Mouse (Mus musculus): Measurements from ENCODE around the gene Rchy1. TPM values are rescaled to one million over a fixed set of nuclear protein-coding genes. Genes with fewer than 3 reads are reported as not detected.
A peak's percentile ranks its signal among the peaks of the same experiment; 100 is the strongest.

The Rchy1 gene
- total RNA-seq (2021), result 10 to 100 TPM; 48.0 to 66.3 TPM
- long read RNA-seq, experiment 1, transcript Rchy1-201 (9 exons, 1,967 nt), result major isoform, 33 of 43 reads
- long read RNA-seq, experiment 1, transcript Rchy1-205 (1 exons, 1,046 nt), result minor isoform, 5 of 43 reads
- long read RNA-seq, experiment 1, partial matches to known transcripts, result 0 of 43 reads
- long read RNA-seq, experiment 1, other reads (novel, unspliced or antisense), result 5 of 43 reads
- long read RNA-seq, experiment 2, transcript Rchy1-201 (9 exons, 1,967 nt), result major isoform, 132 of 149 reads
- long read RNA-seq, experiment 2, partial matches to known transcripts, result 7 of 149 reads
- long read RNA-seq, experiment 2, other reads (novel, unspliced or antisense), result 6 of 149 reads

DNA sequence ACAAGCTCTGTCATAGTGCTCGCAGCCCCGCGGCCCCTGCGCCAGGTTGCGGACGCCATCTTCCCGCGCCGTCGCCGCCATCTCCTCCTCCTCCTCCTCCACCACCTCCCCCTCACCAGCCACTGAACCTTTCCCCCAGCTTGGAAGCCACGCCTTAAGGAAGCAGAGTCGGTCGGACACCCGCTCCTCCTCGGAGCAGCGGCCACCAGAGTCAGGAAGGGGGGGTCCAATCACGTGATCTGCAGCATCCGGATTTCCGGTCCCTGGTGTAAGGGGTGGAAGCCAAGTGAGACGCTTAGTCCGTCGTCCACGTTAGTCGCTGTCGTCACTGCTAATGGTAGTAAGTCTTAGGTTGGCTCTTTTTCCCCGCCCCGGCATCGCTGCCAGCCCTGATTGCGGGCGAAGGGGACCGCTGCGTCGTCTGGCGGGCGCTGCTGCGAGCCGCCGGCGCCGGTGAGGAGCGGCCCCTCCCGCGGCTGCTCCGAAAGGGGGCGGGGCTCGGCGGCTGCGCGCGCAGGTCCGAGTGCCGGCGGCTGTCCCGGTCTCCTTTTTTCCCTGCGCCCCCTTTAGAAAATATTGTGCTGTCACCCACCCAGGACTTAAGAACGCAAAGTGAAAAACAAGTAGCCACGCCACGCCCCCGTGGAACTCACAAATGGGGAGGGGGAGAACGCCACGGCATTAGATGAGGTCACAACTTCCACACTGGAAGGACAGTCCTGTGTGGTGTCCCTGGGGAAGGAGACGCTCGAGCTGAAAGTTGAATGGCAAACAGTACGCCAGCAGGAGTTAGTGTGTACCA lies at the start of gene Rchy1:
Gene Rchy1, minus strand, starts transcription at position 430 of the 802 bp plus-strand sequence.
- DNase-seq (ENCODE audit: low spot score in 2 of 2), result peak; percentile 92 to 93

GRCm38 (mm10) chr5:92011756-92012155 lies 48.9 kb upstream of the Rchy1 start:
- no peak for DNase-seq (ENCODE audit: low spot score in 2 of 2)

DNA sequence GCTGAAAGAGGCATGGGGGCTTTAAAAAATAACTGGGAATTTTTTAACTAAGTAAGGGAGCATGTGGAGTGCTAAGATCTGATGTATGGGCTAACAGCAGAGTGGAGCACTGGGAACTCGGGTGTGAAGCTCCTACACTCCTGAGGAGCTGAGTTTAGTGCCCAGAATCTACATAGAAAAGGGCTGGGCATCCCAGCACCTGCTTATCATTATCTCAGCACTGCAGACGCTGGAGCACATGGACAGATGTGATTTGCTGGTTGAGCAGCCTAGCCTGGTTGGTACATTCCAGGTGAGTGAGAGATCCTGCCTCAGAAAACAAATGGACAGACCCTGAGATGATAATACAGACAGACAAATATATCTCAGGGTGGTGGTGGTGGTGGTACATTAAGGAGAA lies 47.0 kb upstream of the Rchy1 start:
- no peak for DNase-seq (ENCODE audit: low spot score in 2 of 2)

GRCm38 (mm10) chr5:92003011-92003410 lies 40.1 kb upstream of the Rchy1 start:
- DNase-seq (ENCODE audit: low spot score in 2 of 2), result no peak

- DNase-seq (ENCODE audit: low spot score in 2 of 2), result no peak
These were observed 37.9 kb upstream of the Rchy1 start for GRCm38 (mm10) chr5:92000770-92001169.

GRCm38 (mm10) chr5:91994546-91994945 lies 31.7 kb upstream of the Rchy1 start:
- peak; percentile 2 to 28 for DNase-seq (ENCODE audit: low spot score in 2 of 2)

- no peak for DNase-seq (ENCODE audit: low spot score in 2 of 2)
These were observed 30.2 kb upstream of the Rchy1 start for GRCm38 (mm10) chr5:91993061-91993460.

DNA sequence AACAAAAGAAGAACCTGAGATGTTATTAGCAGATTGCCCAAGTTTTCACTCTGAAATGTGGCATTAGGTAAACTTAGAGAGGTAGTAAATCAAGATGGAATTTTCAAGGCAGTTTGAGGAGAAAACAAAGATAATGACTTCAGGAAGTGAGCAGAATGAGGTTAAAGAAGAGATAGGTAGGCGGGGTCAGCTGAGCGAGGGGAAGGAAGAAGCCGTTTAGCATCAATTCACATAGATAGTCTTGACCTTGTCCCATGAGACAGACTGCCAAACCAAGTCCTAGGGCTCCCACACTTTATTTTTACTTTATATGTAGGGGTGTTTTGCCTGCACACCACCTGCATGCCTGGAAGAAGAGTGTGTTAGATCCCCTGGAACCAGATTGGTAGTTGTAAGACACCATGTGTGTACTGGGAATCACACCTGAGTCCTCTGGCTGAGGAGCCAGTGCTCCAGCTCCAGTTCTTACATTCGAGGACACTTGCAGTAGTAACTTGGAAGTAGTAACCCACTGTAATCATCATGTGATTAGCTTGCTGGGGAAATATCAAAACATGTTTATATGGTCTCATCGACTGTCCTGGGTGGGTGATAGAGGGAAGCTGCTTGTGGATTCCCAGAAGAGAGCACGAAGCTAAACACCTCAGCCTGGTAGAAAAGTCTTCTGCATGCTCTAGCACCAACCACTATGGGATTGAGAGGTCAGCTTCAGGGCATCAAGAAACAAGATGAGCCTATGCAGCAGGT lies 28.5 kb upstream of the Rchy1 start:
- DNase-seq (ENCODE audit: low spot score in 2 of 2), result no peak

DNA sequence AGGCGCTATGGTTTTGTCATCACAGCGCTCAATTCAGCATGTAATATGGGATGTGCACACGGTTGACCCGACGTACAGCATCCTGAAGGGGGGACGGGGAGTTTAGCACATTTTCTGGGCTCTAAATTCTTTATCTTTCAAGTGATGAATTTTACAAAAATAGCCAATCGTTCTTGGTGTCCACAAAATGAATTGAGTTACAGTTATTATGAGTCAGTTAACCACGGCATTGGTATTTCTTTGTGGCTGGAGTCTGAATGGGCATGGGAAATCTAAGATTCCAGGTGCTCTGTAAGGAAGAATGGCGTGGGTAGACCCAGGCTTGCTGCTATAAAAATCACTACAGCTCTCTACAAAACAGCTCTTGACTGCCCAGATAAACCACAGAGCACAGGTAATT lies 26.4 kb upstream of the Rchy1 start:
- no peak for DNase-seq (ENCODE audit: low spot score in 2 of 2)

DNA sequence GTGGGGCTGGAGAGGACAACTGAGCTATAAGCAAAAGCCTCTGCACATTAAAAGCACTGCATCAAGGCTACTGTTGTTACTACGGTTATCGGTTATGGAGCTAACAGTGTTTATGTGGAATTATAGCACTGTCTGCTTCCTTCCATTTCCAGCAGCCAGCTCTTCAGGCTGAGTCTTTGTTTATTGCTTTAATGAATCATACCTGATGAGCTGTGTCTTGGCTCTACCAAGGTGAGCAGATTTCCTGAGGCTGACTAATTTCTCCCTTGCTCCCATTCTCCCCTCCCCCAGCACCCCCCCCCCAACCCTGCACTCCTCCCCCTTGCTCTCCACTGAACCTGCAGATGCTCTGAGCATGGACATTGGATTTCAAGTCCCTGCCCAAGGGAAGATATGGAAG lies 24.9 kb upstream of the Rchy1 start:
- DNase-seq (ENCODE audit: low spot score in 2 of 2), result no peak

DNA sequence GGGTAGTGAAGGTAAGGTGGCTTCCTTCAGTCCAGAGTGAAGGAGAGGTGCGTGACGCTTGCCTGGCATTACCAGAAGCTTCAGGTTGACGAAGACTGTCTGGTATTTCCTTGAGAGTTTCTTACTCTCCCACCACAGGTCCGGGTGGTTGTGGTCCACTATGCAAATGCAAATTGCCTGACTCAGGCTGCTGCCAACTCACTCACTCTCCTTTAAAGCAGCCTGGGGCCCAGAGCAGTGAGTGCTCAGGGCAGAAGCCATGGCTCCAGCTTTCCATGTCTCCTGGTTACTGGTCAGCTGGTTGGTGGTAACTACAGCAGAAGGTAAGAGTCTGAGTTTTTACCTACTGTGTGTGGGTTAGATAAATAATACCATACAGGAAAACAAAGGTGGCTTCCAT lies 24.4 kb upstream of the Rchy1 start, which contains the start of gene Odaph:
Gene Odaph, plus strand, starts transcription at position 240 of the 400 bp plus-strand sequence.
- no peak for DNase-seq (ENCODE audit: low spot score in 2 of 2)

GRCm38 (mm10) chr5:91985721-91986120 lies 22.9 kb upstream of the Rchy1 start:
- no peak for DNase-seq (ENCODE audit: low spot score in 2 of 2)

DNA sequence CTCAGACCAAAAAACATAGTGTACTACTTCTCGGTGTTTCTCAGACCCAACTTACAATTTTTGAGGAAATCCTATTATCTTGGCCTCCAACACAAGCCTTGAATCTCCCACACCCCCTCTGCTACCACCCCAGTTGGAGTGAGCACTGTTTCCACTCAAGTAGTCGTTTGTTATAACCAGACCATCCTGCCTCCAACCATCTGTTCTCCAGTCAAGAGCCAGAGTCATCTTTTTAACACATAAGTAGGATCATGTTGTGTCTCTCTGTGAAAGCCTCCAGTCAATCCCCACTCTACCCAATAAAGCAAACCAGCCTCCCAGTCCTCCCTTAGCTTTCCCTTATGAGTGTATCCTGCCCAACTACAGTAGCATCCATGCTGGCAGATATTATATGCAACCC lies 20.6 kb upstream of the Rchy1 start:
- no peak for DNase-seq (ENCODE audit: low spot score in 2 of 2)

DNA sequence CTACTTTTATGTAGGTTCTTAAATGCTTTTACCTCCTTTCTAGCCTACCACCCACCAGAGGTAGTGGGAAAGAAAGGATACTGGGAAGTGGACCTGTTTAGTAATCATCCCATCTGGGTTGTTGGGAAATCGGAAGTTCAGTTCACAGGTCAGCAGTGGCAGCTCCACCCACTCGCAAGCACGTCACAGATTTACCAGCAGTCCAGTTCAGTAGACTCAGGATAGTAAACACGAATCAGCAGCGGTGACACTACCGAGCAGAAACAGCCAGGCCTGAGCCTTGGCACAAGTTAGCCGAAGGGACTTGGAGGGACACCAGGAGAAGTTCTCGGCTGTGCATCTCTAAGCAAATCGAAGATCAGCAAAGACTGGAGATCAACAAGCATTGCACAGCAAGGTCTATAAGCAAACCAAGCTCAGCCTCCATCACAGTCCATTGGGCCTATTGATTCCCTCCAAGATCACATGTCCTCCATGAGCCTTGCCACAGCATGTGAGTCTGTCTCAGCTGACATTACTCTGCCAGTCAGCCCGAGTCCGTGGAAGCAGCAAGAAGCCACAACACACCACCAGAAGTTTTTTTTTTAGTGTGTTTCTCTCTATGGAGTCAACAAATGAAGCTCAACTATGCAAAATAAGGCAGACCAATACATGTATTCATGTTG lies 18.4 kb upstream of the Rchy1 start:
- no peak for DNase-seq (ENCODE audit: low spot score in 2 of 2)

DNA sequence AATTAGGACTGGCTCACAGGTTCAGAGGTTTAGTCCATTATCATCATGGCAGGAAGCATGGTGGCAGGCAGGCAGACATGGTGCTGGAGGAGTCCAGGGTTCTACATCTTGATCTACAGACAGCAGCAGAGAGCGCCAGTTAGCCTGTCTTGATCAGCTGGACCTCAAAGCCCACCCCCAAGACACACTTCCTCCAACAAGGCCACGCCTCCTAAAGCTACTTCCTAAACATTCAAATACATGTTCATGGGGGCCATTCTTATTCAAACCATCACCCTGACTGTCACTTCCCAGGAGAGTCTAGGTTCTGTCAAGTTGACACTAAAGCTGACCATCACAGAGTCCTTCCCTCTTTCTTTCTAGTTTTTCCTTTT lies 14.5 kb upstream of the Rchy1 start:
- DNase-seq (ENCODE audit: low spot score in 2 of 2), result no peak

DNA sequence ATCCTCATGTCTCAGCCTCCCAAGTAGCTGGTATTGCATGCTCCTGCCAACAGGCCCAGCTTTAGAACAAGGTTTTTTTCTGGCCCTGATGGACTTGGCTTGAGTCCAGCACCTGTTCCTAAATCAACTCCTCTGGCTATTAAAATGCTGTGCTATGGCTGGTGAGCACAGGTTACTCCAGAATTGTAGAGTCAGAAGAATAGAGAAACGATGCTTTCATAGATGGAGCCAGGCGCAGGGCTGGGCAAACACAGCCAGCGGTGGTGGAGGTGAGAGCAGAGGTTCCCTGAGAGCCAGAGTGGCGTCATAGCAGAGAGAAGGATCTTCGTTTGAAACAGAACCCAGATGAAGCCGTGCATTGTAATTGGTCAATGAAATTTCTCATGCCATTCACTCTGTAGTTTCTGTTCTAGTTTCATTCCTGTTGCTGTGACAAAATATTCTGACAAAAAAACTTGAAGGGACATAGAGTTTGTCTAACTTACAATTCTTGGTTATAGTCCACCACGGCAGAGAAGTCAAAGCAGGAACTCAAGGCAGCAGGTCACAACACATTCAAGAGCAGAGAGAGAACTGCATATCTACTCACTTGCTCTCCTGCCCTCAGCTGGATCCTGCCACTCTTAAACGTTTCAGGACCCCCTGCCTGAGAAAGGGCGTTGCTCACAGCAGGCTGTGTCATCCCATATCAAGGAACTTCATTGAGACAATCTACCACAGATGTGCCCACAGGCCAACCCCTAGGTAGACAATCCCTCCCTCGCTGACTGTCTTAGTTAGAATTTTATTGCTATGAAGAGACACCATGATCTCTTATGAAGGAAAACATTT lies 13.9 kb upstream of the Rchy1 start:
- no peak for DNase-seq (ENCODE audit: low spot score in 2 of 2)

DNA sequence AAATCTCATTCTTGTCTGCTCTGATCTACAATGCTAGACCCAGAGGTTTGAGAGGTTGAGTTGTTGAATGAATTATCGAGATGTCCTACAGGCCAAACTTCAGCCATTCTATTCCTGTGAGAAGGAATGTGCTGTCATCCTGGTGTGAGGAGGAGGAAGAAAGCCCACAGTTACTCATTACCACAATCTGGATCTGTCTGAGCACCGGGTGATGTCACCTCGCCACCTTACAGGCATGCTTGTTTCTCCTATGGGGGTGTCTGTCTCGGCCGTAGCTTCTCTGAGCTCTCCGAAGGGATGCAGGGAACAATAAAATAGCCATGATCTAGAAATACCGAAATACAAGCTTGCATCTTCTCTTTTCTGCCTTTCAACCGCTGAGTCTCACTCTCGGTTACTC lies 12.9 kb upstream of the Rchy1 start:
- DNase-seq (ENCODE audit: low spot score in 2 of 2), result no peak

- no peak for DNase-seq (ENCODE audit: low spot score in 2 of 2)
These were observed 11.1 kb upstream of the Rchy1 start for GRCm38 (mm10) chr5:91974002-91974401.

DNA sequence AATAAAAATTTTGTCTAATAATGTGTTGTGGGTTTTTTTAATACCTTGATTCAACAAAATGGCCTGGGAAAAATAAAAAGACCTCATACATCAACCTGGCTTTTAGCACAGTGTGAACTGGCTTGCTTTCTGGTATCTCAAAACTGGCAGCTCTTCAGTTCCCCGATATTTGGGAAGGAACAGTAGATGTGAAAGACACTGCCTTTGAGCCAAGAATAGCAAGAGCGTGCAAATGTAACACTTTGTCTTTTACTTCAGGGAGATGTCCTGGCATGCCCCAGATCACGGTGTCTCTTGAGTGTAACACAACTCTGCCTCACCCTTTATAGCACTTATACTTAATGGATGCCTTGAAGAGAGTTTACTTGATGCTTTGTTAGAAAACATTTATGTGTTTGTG lies 9.2 kb upstream of the Rchy1 start:
- DNase-seq (ENCODE audit: low spot score in 2 of 2), result no peak

DNA sequence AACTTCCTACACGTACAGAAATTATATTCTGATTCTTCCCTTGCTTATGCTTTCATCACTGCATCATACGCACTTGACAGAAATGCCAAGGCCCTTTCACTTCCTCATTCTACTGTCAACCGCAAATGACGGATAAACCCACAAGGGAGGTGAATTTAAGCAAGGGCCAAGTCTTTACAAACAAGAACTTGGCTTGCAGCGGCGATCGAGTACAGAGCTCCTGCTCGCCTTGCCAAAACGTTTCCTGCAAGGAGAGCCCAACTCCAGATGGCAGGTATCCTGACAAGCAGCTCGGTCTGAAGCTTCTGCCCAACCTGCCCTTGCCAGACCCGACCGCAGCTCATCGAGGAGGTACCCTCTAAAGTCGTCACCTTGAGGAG lies 619 bp downstream of the Rchy1 start:
- no peak for DNase-seq (ENCODE audit: low spot score in 2 of 2)

Data from adrenal gland, adult 18-20 months (tissue).